Mouse (Mus musculus) limb, embryonic 13.5 days (tissue): ENCODE measurements at regions not wholly inside any gene's neighbourhood (a gene's known extent, or its start where the extent isn't known, plus 50 kb on each side); places are given as distances from the start of the nearest gene placed in this dataset.

Experiments used
- ATAC-seq: fragments of 200-750 bp; cut with Nextera tagmentation; 2 replicates; pipeline ENCODE4 v1.8.0; 2017; ENCODE audit warnings: low read depth, moderate number of reproducible peaks, moderate TSS enrichment; ENCODE audit not compliant: low FRiP score
- H3K27ac ChIP-seq: fragments of 300-500 bp; sonication (generic); 2 replicates; pipeline ENCODE4 v1.5.1; 2015; ENCODE audit warnings: inconsistent platforms, mild to moderate bottlenecking, moderate library complexity
- H3K27me3 ChIP-seq: fragments of 300-500 bp; sonication (generic); 2 replicates; pipeline ENCODE4 v1.6.1; 2015; ENCODE audit warnings: mild to moderate bottlenecking, inconsistent platforms
- H3K36me3 ChIP-seq: fragments of 300-500 bp; sonication (generic); 2 replicates; pipeline ENCODE4 v1.6.1; 2015; ENCODE audit warnings: inconsistent platforms, mild to moderate bottlenecking, moderate library complexity
- H3K4me1 ChIP-seq: fragments of 300-500 bp; sonication (generic); 2 replicates; pipeline ENCODE4 v1.6.1; 2015; ENCODE audit warnings: inconsistent platforms
- H3K4me2 ChIP-seq: fragments of 300-500 bp; sonication (generic); replicated peaks from 2 replicates; pipeline ENCODE4 v1.6.1; 2015; ENCODE audit warnings: inconsistent platforms, mild to moderate bottlenecking, moderate library complexity
- H3K4me3 ChIP-seq: fragments of 300-500 bp; sonication (generic); 2 replicates; pipeline ENCODE4 v1.5.1; 2015; ENCODE audit warnings: moderate library complexity, mild to moderate bottlenecking, inconsistent platforms
- H3K9ac ChIP-seq: fragments of 300-500 bp; sonication (generic); 2 replicates; pipeline ENCODE4 v1.6.1; 2015; ENCODE audit warnings: mild to moderate bottlenecking, inconsistent platforms
- H3K9me3 ChIP-seq: fragments of 300-500 bp; sonication (generic); 2 replicates; pipeline ENCODE4 v1.6.1; 2016; ENCODE audit warnings: inconsistent platforms
- WGBS: fragments of 180-500 bp; shearing (Covaris S2); methylation state at CpG from one replicate; pipeline ENCODE4 v1.1.7; 2015; 5-methylcytosine and 5-hydroxymethylcytosine counted together

DNA sequence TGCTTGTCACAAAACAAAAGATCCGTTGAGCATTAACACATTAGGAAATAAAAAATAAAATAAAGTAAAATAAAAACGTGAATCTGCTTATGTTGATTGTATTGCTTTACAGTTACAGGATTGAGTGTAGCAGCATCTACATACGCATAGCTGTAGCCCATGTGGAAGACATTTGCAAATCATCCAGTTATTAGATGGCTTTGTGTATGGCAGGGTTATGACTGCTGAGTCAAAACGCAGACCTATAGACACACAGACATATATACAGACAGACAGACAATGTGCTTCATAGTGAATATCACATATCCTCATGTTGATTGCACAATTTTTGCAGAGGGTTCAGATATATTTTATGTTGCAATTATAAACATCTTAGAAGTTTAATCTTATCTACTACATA is 64.5 kb downstream of the Gm11146 start:
- no peaks in the 10 kb centered on the region for H3K4me1 ChIP-seq
- H3K4me2 ChIP-seq = no peak overlapping the region
- no peaks in the 10 kb centered on the region for H3K36me3 ChIP-seq
- no peak for ATAC-seq
- no peak overlapping the region for H3K9ac ChIP-seq
- H3K9me3 ChIP-seq = no peaks in the 10 kb centered on the region
- H3K4me3 ChIP-seq = no peak overlapping the region
- H3K27ac ChIP-seq = no peak overlapping the region
- no peaks in the 10 kb centered on the region for H3K27me3 ChIP-seq
- 77% methylated on average over 4 of the region's 4 CpGs for WGBS

DNA sequence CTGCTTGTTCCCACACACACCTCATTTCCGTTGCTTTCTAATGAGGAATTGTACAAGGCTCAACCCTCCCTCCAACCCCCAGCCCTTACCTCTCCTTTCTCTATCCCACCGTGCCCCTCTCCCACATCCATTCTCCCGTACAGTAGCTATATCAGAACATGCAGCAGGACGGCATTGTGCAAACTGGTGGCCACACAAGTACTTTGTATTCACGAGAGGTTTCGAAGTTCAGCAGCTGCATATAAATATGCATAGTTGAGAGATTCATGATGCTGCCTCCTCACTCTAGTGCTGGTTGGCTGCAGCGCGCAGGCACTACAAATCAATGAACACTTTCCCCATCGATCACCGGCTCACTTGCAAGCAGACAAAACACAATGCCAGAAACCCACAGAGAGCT is 65.1 kb downstream of the Gm11146 start:
- WGBS = 68% methylated on average over 10 of the region's 10 CpGs
- Histone ChIP-seq H3K4me1 (no peaks in the 10 kb centered on the region), H3K9me3 (no peaks in the 10 kb centered on the region), H3K27me3 (no peaks in the 10 kb centered on the region), H3K36me3 (no peaks in the 10 kb centered on the region), H3K27ac (no peak overlapping the region), H3K9ac (no peak overlapping the region), H3K4me3 (no peak overlapping the region), H3K4me2 (no peak overlapping the region)
- ATAC-seq = no peak

DNA sequence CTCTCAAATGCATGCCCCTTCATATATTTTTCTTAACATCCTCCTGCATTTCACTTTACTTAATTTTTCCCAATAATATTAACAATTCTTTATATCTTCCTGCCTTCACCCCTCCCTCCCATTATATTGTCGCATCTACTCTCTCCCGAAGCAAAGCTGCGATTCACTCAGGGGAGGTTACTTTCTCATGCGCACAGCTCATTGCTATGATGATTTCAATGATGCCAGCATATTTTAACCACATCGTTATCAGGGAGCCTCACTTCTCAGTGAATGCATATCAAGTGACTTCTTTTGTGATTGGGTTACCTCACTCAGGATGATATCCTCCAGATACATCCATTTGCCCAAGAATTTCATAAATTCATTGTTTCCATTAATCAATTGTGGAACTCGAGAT is 65.6 kb downstream of the Gm11146 start:
- Histone ChIP-seq H3K4me1 (no peaks in the 10 kb centered on the region), H3K4me2 (no peak overlapping the region), H3K36me3 (no peaks in the 10 kb centered on the region), H3K27me3 (no peaks in the 10 kb centered on the region), H3K4me3 (no peak overlapping the region), H3K9ac (no peak overlapping the region), H3K9me3 (no peaks in the 10 kb centered on the region), H3K27ac (no peak overlapping the region)
- 71% methylated on average over 6 of the region's 6 CpGs for WGBS
- ATAC-seq = no peak

GRCm38 (mm10) chr16:77535021-77535420 is 66.9 kb downstream of the Gm11146 start:
- Histone ChIP-seq H3K9ac (no peak overlapping the region), H3K4me3 (no peak overlapping the region), H3K27me3 (no peaks in the 10 kb centered on the region), H3K4me2 (no peak overlapping the region), H3K4me1 (no peaks in the 10 kb centered on the region), H3K9me3 (peaks cover 5% of the 10 kb centered on the region; the same call in 1 of the 2 replicates), H3K36me3 (peaks cover 7% of the 10 kb centered on the region), H3K27ac (no peak overlapping the region)
- WGBS = 100% methylated on average over 3 of the region's 3 CpGs
- no peak for ATAC-seq

GRCm38 (mm10) chr16:77531596-77531995 is 70.3 kb downstream of the Gm11146 start:
- Histone ChIP-seq H3K4me3 (no peak overlapping the region), H3K27me3 (no peaks in the 10 kb centered on the region), H3K27ac (no peak overlapping the region), H3K9me3 (peaks cover 8% of the 10 kb centered on the region; the same call in 1 of the 2 replicates), H3K4me2 (no peak overlapping the region), H3K9ac (no peak overlapping the region), H3K36me3 (peaks cover 10% of the 10 kb centered on the region), H3K4me1 (no peaks in the 10 kb centered on the region)
- 85% methylated on average over 10 of the region's 10 CpGs for WGBS
- no peak for ATAC-seq

DNA sequence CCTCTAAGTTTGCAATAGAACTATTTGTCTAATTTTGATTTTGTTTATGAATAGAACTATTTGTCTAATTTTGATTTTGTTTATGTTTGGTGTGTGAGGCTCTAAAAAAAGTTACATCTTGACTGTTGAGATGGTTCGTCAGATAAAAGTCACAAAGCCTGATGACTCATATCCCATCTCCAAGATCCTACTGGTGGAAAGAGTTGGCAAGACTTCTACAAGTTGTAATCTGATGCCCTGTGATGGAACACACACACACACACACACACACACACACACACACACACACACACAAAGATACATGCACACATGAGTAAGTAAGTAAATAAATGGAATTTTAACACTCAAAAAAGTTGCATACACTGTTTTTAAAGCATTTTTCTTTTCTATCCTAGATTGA is 73.9 kb downstream of the Gm11146 start:
- WGBS = 79% methylated on average over 1 of the region's 1 CpGs
- Histone ChIP-seq H3K27ac (no peak overlapping the region), H3K4me3 (no peak overlapping the region), H3K4me1 (no peaks in the 10 kb centered on the region), H3K36me3 (peaks cover 10% of the 10 kb centered on the region), H3K9me3 (peaks cover 8% of the 10 kb centered on the region; the same call in 1 of the 2 replicates), H3K4me2 (no peak overlapping the region), H3K9ac (no peak overlapping the region), H3K27me3 (no peaks in the 10 kb centered on the region)
- no peak for ATAC-seq

GRCm38 (mm10) chr16:77514606-77515005 is 87.3 kb downstream of the Gm11146 start:
- no peak overlapping the region for H3K4me2 ChIP-seq
- no peak overlapping the region for H3K9ac ChIP-seq
- no peaks in the 10 kb centered on the region for H3K4me1 ChIP-seq
- no peak for ATAC-seq
- no peaks in the 10 kb centered on the region for H3K9me3 ChIP-seq
- WGBS = 78% methylated on average over 3 of the region's 3 CpGs
- no peaks in the 10 kb centered on the region for H3K36me3 ChIP-seq
- no peak overlapping the region for H3K27ac ChIP-seq
- no peaks in the 10 kb centered on the region for H3K27me3 ChIP-seq
- H3K4me3 ChIP-seq = no peak overlapping the region

DNA sequence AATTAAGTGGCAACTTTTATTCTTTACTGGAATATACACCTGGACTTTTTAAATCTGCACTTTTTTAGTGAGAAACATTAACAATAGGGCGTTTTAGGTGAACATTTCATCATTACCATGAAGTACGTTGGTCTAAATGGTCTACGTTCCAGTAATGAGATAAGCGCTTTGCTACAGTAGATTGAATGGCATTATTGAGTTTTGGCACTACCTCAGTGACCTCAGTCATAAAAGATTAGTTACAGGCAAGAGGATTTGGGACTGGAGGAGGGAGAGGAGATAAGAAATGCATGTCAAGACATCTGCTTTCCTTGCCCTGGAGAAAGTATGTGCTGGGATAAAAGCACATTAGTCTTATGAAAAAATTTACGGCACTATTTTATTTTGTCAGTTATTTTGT is 98.3 kb downstream of the Gm11146 start:
- Histone ChIP-seq H3K9me3 (peaks cover 4% of the 10 kb centered on the region; the same call in 1 of the 2 replicates), H3K4me2 (no peak overlapping the region), H3K4me3 (no peak overlapping the region), H3K27me3 (no peaks in the 10 kb centered on the region), H3K27ac (no peak overlapping the region), H3K36me3 (no peaks in the 10 kb centered on the region; the same call in none of the 2 replicates), H3K4me1 (peaks cover 23% of the 10 kb centered on the region), H3K9ac (no peak overlapping the region)
- no peak for ATAC-seq
- 57% methylated on average over 5 of the region's 5 CpGs for WGBS

- no peak overlapping the region for H3K4me3 ChIP-seq
- WGBS = 78% methylated on average over 5 of the region's 5 CpGs
- H3K27me3 ChIP-seq = no peaks in the 10 kb centered on the region
- H3K4me1 ChIP-seq = peaks cover 23% of the 10 kb centered on the region
- no peaks in the 10 kb centered on the region; the same call in none of the 2 replicates for H3K36me3 ChIP-seq
- H3K27ac ChIP-seq = no peak overlapping the region
- no peak overlapping the region for H3K9ac ChIP-seq
- no peak for ATAC-seq
- H3K4me2 ChIP-seq = no peak overlapping the region
- H3K9me3 ChIP-seq = peaks cover 4% of the 10 kb centered on the region; the same call in 1 of the 2 replicates
Observed at GRCm38 (mm10) chr16:77502916-77503315, 99.0 kb downstream of the Gm11146 start.

GRCm38 (mm10) chr16:77502026-77502425 is 99.9 kb downstream of the Gm11146 start:
- peak overlapping the region; percentile 21 for H3K4me3 ChIP-seq
- peaks cover 23% of the 10 kb centered on the region for H3K4me1 ChIP-seq
- 69% methylated on average over 3 of the region's 3 CpGs for WGBS
- no peak for ATAC-seq
- no peaks in the 10 kb centered on the region; the same call in 1 of the 2 replicates for H3K36me3 ChIP-seq
- H3K9ac ChIP-seq = no peak overlapping the region
- no peaks in the 10 kb centered on the region for H3K27me3 ChIP-seq
- H3K27ac ChIP-seq = no peak overlapping the region
- H3K4me2 ChIP-seq = peak overlapping the region; percentile 45
- no peaks in the 10 kb centered on the region for H3K9me3 ChIP-seq

GRCm38 (mm10) chr16:77500981-77501380 is 100.9 kb downstream of the Gm11146 start:
- Histone ChIP-seq H3K4me3 (peak overlapping the region; percentile 37), H3K4me2 (peak overlapping the region; percentile 63), H3K9ac (0 out of 2 replicates have a peak overlapping the region, but pooled peaks have one; percentile 57), H3K27ac (peak overlapping the region; percentile 89), H3K27me3 (no peaks in the 10 kb centered on the region), H3K4me1 (peaks cover 23% of the 10 kb centered on the region), H3K9me3 (no peaks in the 10 kb centered on the region), H3K36me3 (no peaks in the 10 kb centered on the region; the same call in 1 of the 2 replicates)
- WGBS = 23% methylated on average over 4 of the region's 4 CpGs
- ATAC-seq = no peak

DNA sequence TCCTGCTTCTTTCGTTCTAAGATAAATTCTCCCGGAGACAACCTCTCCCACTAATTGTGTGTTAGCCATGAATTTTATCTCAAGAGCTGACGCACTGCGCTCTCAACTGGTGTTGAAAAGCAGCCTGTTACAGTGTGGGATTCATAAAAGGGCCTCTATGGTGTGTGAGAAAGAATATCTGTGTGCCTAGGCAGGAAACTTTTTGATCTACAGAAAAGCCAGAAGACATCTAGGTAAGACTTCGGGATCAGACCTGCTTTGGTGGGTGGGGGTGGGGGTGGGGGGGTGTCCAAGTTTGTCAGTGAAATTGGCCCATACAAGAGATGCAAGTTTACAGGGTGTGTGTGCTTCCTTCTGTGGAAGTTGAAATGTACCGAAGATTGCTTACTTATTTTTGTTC is 101.5 kb downstream of the Gm11146 start:
- Histone ChIP-seq H3K4me1 (peaks cover 23% of the 10 kb centered on the region), H3K4me2 (peak overlapping the region; percentile 63), H3K4me3 (peak overlapping the region; percentile 37), H3K9ac (peak overlapping the region; percentile 57; the same call in 1 of the 2 replicates), H3K9me3 (no peaks in the 10 kb centered on the region), H3K27me3 (no peaks in the 10 kb centered on the region), H3K36me3 (no peaks in the 10 kb centered on the region; the same call in 1 of the 2 replicates), H3K27ac (peak overlapping the region; percentile 89)
- 35% methylated on average over 6 of the region's 6 CpGs for WGBS
- no peak; the same call in 1 of the 2 replicates for ATAC-seq
